Mouse (Mus musculus): ENCODE results near the gene H2-Q7.
"Not testable (repeated sequence)": the region's sequence is repeated elsewhere in the genome, so short reads cannot be mapped to it uniquely, and the experiment has no call there.

- TF ChIP-seq CTCF (conservative IDR thresholded peaks at IDR 0.05; ENCODE audit: insufficient read depth, insufficient read length, low read depth, low read length); POLR2A (IDR thresholded peaks at IDR 0.05; ENCODE audit: low read depth, low read length): not testable (repeated sequence)
Measured at GRCm38 (mm10) chr17:35424624-35425416, 14.1 kb upstream of the H2-Q7 start, which contains the start of gene H2-Q6.
